Mouse (Mus musculus): ENCODE measurements around the gene Nmt1. TPM values are rescaled to one million over a fixed set of nuclear protein-coding genes. Genes with fewer than 3 reads are reported as not detected.

Gene Nmt1
- polyA plus RNA-seq, 1 experiment, result 57.6 TPM

DNA sequence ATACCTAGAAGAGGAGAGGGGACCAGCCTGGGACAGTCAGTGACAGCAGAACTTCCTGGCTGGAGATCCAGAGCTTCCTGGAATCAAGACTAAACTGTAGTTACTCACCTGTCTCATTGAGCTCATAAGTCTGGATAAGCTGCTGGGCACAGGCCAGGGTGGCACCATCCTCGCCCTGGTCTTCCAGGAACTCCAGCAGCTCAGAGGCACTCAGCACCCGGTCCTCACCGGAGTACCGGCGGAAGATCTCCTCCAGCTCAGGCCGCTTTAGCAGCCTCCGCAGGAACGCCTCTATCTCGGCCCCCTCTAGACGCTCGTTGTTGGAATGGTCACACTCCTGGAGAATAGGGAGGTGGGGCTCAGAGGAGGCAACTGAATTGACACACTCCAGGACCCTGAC is 50.1 kb downstream of the Nmt1 start:
- no peak for DNase-seq (ENCODE audit: low spot score)

DNA sequence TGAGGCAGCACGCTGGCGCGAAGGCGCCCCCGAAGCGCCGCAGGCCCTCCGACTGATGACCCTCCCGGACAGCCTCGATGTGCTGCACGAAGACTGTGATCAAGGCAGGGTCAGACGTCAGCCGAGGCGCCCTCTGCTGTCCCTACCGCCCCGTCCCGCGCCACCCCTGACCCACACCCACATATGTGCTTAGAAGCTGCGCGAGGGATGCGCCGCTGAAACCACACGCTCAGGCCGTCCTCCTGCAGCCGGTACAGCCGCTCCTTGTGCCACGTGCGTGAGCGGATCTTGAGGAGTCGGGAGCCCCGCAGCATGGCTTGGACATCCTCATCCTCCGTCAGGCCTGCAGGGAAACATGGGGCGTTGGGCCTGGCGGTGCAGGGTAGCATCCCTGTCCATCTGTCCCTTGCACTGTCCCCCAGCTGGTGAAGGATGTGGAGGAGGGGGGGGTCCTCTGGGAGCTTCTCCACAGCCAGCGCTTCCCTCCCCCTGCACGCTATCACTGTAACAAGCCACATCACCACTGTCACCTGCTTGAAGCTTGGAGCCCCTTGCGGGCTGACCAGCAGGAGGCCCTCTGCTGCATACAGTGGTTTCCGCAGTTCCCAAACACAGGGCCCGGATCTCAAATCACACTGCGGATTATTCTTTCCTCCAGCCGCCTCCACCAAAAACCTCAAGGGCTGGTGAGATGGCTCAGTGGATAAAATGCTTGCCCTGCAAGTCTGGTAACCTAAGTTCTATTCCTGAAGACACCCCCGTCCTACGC is 52.5 kb downstream of the Nmt1 start:
- DNase-seq (ENCODE audit: low spot score), result no peak

DNA sequence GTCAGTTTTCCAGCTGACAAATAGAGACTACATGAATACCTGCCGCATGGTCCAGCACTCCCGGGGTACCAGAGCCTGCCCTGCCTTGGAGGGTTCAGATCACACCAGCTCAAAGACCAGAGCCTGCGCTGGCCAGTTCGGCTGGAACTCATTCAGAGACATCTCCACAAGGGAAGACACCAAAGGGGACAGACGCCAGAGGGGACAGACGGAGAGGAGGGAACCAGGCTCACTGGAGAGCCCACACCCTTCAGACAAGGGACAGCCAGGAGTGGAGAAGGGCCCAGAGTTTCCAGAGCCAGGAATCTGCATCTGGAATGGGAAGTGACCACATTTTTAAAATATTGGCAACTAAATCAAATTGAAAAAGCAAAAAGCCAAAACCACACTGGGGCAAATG is 53.6 kb downstream of the Nmt1 start:
- DNase-seq (ENCODE audit: low spot score), result no peak

DNA sequence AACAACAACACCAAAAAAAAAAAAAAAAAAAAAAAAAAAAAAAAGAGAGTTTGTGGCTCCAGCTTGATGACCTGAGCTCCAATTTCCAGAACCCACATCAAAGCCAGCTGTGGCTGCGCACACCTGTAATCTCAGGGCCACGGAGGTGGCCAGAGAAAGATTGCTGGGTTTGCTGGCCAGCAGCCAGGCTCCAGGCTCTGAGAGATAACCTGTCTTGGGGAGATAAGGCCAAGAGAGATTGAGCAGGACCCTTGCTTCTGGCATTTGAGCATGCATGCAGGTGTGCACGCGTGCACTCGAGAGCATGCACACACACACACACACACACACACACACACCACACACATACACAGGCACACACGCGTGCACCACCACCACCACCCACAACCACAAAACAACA is 65.3 kb downstream of the Nmt1 start:
- no peak for DNase-seq (ENCODE audit: low spot score)

DNA sequence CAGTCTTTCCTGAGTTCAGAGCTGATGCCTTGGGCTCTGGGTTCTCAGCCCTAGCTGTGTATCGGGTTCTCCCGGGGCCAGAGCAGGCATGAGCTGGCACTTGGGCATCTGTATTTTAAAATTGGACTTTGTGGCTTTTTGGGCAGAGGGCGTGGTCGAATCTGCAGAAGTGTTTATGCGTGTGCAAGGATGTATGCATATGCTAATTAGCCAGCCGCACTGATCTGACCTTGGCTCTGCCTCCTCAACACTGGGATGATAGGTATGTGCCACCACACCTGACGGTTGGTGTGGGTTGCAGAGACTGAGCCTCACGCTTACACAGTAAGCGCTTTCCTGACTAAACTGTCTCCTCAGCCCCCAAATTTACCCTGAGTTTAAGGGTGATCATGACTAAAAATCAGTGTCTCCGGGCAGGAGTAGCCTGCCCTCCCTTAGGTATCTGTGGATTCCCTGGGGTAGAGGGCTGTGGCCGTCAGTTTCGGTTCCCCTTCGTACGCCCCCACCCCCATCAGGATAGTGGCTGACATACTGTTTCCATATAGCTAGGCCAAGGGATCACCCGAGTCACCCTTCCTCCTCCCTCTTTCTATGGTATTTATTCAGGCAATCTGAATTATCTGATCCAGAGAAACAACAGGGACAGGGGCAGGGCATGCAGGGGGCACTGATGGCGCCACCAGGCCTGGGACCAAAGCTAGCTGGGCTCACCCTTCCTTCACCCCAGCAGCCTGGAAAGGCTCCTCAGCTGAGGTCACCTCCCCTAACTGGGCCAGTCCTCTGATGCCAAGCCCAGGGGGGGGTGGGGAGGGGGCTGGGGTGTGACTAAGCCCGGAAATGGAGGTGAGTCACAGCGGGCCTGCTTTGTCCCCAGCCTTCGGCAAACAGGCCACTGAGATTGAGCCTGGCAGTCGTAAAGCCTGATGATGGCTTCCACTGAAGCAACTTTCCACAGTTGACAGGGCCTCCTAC is 66.2 kb downstream of the Nmt1 start:
- DNase-seq (ENCODE audit: low spot score), result peak; percentile 41

DNA sequence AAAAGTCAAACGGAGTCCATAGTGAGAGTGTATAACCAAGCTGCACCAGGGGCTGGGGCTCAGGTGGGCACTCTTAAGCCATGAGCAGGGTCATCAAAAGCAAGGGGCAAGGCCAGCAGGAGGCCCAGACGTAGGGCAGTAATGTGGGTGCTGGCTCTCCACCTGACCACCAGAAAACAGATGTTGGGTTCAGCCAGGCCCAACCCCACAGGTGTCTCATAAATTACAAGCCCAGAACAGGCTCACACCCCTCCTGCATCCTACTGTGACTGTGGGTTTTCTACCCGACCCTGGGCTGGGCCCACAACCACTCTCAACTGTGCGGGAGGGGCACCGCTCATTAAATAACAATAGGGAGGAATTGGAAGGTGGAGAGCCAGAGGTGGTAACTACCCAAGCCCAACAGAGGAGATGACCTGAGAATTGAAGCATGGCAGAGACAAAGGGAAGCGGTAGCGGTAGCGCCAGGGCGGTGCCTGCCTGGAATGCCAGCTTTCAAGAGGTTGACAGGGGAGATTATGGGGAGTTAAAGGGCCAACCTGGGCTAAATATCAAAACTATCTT is 67.2 kb downstream of the Nmt1 start:
- DNase-seq (ENCODE audit: low spot score), result peak; percentile 25

DNA sequence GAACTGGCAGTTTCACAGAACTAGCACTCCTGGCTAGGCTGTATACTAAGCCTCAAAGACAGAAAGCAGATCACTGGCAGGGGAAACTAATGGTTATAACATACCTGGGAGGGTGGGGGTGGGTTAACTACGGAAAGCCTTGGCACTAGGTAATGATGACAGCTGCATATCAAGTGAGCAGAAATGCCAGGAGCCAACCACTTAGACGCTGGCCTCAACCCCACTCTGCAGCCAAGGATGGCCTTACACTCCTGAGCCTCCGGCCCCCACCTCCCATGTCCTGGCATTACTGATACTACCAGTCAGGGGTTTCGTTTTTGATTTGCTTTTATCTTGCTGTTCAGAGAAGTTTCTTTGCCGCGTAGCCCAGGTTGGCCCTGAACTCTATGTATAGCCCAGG is 67.8 kb downstream of the Nmt1 start:
- DNase-seq (ENCODE audit: low spot score), result no peak

DNA sequence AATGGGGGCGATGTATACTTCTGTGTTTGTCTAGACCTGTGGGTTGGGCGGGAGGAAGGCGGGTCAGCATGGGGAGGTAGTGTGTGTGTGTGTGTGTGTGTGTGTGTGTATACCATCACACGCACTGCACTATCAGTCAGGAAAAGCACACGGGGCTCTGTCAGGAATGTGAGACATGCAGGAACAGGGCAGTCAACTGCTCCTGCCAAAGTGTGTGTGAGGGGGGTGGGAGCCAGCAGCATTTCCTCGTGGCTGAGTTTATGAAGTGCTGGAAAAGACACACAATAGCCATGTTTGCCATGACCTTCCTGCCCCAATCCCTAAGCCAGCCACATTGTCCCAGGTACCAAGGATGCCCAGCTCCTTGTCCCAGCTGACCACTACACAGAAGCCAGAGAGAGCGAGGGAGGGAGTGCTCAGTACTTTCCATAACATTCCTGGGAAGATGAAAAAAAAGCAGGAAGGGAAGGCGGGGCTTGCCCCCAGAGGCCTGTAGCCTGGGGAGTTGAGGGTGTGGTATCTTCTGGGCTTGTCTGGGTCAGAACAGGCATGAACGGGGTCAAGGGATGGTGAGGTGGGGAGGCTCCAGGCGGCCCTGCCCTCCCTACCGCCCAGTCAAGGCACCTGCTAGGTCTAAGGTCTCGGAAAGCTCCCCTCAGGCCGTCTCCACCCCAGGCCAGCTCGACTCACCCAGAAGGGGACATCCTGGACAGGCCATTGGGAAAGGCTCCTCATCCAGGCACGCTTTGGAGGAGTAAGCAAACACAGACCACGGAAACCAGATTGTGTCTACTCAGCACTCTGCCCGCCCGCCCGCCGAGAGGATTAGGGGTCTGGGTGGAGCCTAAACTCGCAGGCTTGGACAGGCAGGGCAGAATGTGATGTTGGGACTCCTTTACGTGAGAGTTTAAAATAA is 69.2 kb downstream of the Nmt1 start:
- peak; percentile 54 for DNase-seq (ENCODE audit: low spot score)

DNA sequence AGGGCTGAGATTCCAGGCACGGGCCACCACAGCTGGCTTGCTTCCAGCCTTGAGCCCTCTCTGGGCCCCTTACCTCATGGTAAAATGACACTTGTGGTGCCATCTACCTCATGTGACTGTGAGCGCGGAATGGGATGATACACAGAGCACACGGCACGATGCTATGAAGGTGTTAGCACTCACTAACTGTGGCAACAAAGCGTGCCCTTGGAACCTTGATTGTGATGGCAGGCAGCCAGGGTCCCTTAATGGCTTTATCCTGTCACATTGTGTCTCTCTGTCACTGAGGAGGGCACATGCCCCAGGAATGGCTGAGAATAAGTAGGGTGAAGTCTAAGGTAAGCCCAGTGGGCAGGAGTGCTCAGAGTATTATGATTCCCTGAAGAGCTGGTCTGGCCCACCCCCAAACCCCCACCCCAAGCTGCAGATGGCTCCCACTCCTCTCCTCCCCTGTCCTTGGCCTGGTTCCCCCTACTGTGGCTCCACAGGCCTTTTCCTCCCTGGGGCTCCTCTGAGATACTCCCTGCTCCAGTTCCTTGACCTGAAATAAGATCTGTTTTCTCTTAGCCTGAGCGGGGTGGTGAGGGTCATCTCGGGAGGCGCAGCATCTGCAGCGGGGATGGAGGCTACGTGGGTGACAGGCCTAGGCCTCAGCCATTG is 70.7 kb downstream of the Nmt1 start:
- no peak for DNase-seq (ENCODE audit: low spot score)

DNA sequence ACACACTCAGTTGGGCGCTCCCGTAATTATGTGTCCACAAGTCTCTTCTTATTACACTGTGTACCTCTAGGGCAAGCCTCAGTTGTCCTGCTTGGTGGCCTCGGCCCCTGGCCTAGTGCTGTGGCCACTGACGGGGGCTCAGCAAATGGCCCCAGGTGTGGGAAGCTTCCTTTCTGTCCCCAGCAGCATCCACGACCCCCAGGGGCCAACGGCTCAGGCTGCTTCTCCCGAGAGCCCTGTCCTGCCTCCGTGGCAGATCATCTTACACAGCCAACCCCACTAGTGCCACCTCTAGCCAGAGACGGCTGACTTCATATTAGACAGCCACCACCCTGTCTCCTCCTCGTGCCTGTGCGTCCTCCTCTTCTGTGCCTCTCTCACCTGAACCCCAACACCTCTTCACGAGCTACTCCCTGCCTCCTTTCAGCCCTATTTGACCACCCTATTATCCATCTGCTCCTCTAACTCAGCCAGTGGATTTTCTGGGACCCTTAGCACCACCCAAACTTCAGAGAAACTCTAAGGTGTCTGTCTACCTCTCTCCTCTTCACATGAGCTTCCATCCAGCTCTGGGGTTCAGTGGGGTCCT is 71.5 kb downstream of the Nmt1 start:
- DNase-seq (ENCODE audit: low spot score), result no peak

DNA sequence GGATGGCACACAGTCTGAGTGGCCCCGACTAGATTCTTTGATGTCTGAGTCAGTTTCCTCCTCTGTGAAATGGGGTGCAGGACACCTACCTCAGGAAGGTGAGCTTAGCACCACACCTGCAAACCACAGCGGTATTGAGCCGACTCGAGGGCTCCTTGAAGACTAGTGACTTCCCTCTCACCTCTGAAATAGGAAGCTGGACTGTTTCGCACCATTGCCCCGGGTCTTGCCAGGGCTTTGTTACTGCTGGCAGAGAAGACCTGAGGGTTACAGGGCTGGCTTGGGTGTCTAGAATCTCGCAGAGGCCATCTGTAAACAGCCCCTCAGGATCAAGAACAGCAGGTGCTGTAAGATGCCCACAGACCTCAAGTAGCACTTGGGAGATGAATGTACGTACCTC is 72.4 kb downstream of the Nmt1 start:
- no peak for DNase-seq (ENCODE audit: low spot score)

DNA sequence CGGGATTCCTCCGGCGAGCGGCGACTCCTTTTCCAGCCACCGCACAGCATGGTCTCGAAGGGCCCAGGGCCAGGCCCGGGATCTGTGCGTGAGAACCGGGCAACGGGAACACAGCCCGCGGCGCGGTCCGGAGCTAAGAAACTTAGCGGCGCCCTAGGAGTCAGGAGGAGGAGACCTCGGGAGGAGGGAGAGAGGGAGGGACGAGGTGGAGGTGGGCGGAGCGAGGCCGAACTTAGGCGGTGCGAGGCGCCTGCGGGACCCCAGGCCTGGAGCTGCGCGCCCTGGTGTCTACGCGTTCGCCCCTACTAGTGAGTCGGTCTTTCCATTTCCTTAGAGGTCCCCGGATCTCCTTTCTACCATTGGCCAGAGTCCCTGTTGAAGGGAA is 73.5 kb downstream of the Nmt1 start, which contains the start of the genes Plcd3 and Acbd4:
TSS of gene Plcd3 (minus strand) at position 178 of the 385 bp plus-strand sequence.
TSS of gene Acbd4 (plus strand) at position 202 of the 385 bp plus-strand sequence.
- DNase-seq (ENCODE audit: low spot score), result peak; percentile 83

DNA sequence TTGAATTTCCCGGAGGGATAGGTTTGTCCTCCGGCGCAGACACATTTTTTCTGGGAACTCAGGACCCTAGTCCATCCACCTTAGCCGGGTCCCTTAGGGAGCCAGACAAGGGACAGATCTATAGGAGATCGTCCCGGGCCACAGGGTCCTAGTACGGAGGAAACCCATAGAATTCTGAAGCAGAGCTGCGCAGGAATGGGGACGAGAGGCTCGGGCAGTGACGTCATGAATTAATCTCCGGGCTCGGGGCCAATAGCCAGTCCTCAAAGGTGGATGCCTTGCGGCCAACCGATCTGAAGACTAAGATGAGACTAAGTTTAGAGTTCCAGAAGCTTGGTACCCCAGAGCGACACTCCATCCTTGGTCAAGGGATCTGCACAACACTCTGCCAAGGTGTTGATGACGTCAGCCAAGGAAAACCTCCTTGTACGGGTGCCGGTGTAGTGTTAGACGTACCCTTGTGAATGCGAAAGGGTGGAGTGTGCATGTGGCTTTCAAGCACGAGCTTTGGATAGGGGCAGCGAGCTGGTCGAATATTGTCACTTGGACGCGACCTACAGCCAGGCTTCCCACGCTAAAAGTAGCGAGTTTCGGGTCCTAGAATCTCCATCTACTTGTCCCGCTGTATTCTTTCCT is 74.0 kb downstream of the Nmt1 start:
- peak; percentile 68 for DNase-seq (ENCODE audit: low spot score)

DNA sequence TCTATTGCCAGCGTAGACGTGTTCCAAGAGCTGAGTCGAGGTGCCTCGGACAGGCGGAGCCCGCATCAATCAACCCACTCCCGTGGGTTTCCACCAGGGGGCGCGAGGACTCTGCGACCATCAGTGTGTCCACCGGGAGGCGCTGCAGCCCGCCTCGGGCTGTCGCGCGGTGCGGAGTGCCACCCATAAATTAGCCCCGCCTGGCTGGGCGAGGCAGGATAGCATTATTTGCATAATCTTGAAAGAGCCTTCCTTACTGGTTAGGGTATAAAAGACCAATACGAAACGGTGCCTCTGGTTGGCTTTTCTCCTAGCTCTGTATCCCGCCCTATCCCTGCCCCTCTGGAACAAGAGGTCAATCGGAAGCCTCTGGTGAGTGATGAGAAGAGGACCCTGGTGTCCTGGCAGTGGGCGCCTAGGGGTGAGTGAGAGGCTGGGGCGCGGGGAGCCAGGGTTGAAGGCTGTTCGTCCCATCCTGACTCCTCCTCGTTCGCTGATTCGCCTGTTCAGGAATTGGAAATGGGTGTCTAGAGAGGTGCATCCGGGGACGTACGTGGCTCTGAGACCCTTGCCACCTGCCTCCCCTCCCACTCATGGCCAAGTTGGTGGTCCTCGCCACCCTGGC is 74.8 kb downstream of the Nmt1 start:
- peak; percentile 100 for DNase-seq (ENCODE audit: low spot score)

DNA sequence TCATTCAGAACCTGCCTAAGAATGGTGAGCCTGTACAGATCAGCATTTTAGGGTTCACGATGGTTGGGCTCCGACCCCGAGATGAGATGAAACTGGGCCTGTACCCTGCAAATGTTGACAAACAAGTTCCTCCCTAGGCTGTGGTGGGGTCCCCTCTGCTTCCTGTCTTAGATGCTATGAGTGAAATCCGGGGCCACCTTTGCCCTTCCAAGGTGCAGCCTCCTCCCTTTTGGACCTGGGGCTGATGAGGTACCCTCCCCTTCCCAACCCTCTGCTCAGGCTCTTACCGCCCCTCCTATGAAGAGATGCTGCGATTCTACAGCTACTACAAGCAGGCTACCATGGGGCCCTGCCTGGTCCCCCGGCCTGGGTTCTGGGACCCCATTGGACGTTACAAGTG is 75.6 kb downstream of the Nmt1 start:
- DNase-seq (ENCODE audit: low spot score), result no peak

DNA sequence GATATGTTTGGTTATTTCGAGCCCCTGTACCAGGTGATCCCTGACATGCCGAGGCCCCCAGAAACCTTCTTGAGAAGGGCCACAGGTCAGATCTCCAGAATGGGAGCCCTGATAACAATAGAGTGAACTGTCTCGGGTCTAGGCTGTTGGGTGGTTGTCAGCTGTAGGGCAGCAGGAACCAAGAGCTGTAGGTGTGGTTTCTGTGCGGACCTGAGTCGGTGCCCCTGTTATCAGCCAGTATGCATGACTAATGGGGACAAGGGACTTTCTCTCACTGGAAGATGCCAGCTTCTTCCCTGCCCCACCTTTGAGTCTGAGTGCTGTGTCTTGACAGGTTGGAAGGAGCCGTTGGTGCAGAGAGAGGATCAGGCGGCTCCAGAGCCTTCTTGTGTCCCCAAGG is 76.5 kb downstream of the Nmt1 start:
- DNase-seq (ENCODE audit: low spot score), result no peak

DNA sequence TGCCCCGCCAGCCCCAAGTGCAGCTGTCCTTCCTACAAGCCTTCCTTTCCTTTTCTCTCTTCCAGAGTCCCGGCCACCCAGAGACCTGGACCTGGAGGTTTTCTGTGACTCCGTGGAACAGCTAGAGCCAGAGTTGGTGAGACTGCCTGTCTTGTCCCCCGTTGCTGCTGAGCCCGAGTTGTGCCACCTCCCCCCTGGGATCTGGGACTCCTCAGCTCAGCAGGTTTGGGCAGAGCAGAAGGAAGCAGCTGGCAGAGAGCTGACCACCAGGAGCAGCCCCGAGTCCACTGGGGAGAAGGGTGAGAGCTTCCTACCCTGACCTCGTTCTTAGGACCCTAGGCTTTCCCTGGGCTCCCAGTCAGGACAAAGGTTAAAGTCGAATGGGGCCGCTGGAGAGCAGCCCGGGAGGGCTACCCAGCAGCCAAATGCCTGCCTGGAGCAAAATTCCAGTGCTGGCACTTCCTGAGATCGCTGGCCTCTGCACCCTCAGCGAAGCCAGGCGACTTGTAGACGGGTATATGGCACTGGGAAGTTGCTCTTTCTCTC is 77.3 kb downstream of the Nmt1 start:
- DNase-seq (ENCODE audit: low spot score), result no peak

DNA sequence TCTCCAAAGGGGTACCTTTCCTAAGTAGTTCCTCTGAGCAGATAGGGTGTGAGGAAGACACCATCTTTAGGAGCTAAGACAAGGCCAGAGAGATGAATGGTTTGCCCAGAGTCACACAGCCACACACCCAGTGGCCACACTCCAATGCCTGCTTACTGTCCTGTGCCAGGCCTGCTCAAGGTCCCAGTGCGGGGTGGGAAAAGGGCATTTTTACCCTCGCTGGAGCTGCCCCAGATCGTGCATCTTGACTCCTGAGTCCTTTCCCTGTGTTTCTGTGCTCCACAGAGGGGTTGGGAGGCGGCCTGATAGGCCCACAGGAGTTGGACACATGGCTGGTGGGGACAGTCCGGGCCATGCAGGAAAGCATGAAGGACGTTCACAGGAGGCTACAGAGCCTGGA is 77.8 kb downstream of the Nmt1 start:
- DNase-seq (ENCODE audit: low spot score), result no peak

DNA sequence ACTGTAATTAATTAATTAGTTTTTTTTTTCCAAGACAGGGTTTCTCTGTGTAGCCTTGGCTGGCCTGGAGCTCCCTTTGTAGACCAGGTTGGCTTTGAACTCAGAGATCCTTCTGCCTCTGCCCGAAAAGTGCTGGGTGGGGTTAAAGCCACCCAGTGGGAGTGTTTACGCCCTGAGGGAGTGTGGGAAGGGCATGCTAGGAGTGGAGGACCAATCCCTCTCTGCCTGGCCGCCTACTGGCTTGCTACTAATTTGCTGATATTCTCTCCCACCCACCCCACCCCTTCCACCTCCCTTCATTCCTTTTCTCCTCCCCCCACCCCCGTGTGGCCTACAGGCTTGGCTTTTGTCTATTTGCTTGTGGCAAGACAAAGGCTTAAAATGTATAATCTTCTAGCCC is 78.4 kb downstream of the Nmt1 start:
- DNase-seq (ENCODE audit: low spot score), result no peak

All from urinary bladder, adult 2 months (tissue).